Mouse (Mus musculus) neural tube, embryonic 15.5 days (tissue): ENCODE measurements at regions not wholly inside any gene's neighbourhood (a gene's known extent, or its start where the extent isn't known, plus 50 kb on each side); places are given as distances from the start of the nearest gene placed in this dataset.

Experiments used
- ATAC-seq: fragments of 200-750 bp; cut with Nextera tagmentation; 2 replicates; pipeline ENCODE4 v1.8.0; 2017; ENCODE audit warnings: mild to moderate bottlenecking, moderate TSS enrichment, moderate library complexity; ENCODE audit not compliant: low FRiP score
- H3K27ac ChIP-seq: fragments of 300-500 bp; sonication (generic); replicated peaks from 2 replicates; pipeline ENCODE4 v1.5.1; 2015; ENCODE audit warnings: mild to moderate bottlenecking, inconsistent platforms
- H3K27me3 ChIP-seq: fragments of 300-500 bp; sonication (generic); replicated peaks from 2 replicates; pipeline ENCODE4 v1.6.1; 2015; ENCODE audit warnings: inconsistent platforms
- H3K36me3 ChIP-seq: fragments of 300-500 bp; sonication (generic); 2 replicates; pipeline ENCODE4 v1.6.1; 2015; ENCODE audit warnings: inconsistent platforms
- H3K4me1 ChIP-seq: fragments of 300-500 bp; sonication (generic); 2 replicates; pipeline ENCODE4 v1.6.1; 2015; ENCODE audit warnings: inconsistent platforms
- H3K4me2 ChIP-seq: fragments of 300-500 bp; sonication (generic); 2 replicates; pipeline ENCODE4 v1.6.1; 2015; ENCODE audit warnings: inconsistent platforms, mild to moderate bottlenecking, moderate library complexity
- H3K4me3 ChIP-seq: fragments of 300-500 bp; sonication (generic); replicated peaks from 2 replicates; pipeline ENCODE4 v1.5.1; 2015; ENCODE audit warnings: mild to moderate bottlenecking, inconsistent platforms
- H3K9ac ChIP-seq: fragments of 300-500 bp; sonication (generic); replicated peaks from 2 replicates; pipeline ENCODE4 v1.6.1; 2015; ENCODE audit warnings: mild to moderate bottlenecking, inconsistent platforms
- H3K9me3 ChIP-seq: fragments of 300-500 bp; sonication (generic); replicated peaks from 2 replicates; pipeline ENCODE4 v1.6.1; 2016; ENCODE audit warnings: inconsistent platforms
- WGBS: fragments of 180-500 bp; shearing (Covaris S2); methylation state at CpG from one replicate; pipeline ENCODE4 v1.1.7; 2015; ENCODE audit warnings: mixed read lengths; 5-methylcytosine and 5-hydroxymethylcytosine counted together

- 90% methylated on average over 2 of the region's 2 CpGs for WGBS
- Histone ChIP-seq H3K27ac (no peak overlapping the region), H3K36me3 (no peaks in the 10 kb centered on the region), H3K4me1 (no peaks in the 10 kb centered on the region), H3K9me3 (no peaks in the 10 kb centered on the region), H3K4me3 (no peak overlapping the region), H3K9ac (no peak overlapping the region), H3K4me2 (no peak overlapping the region), H3K27me3 (no peaks in the 10 kb centered on the region)
- no peak for ATAC-seq
Measured at GRCm38 (mm10) chr1:130276005-130276404, 146.8 kb downstream of the Cd55b start.

- no peaks in the 10 kb centered on the region for H3K4me1 ChIP-seq
- 47% methylated on average over 4 of the region's 4 CpGs for WGBS
Measured at GRCm38 (mm10) chr1:130274470-130274869, 148.3 kb downstream of the Cd55b start.

GRCm38 (mm10) chr1:130270457-130270856 lies 152.4 kb downstream of the Cd55b start:
- H3K9ac ChIP-seq = no peak overlapping the region
- H3K4me2 ChIP-seq = no peak overlapping the region
- no peaks in the 10 kb centered on the region for H3K27me3 ChIP-seq
- no peak for ATAC-seq
- no peak overlapping the region for H3K4me3 ChIP-seq
- H3K4me1 ChIP-seq = no peaks in the 10 kb centered on the region
- no peaks in the 10 kb centered on the region for H3K9me3 ChIP-seq
- no peak overlapping the region for H3K27ac ChIP-seq
- no peaks in the 10 kb centered on the region for H3K36me3 ChIP-seq
- 93% methylated on average over 2 of the region's 2 CpGs for WGBS

More at GRCm38 (mm10) chr1:130274470-130274869, 148.3 kb downstream of the Cd55b start:
- no peak for ATAC-seq
- H3K4me2 ChIP-seq = no peak overlapping the region
- no peaks in the 10 kb centered on the region for H3K36me3 ChIP-seq
- no peak overlapping the region for H3K9ac ChIP-seq
- no peaks in the 10 kb centered on the region for H3K9me3 ChIP-seq
- H3K4me3 ChIP-seq = no peak overlapping the region
- H3K27ac ChIP-seq = no peak overlapping the region
- H3K27me3 ChIP-seq = no peaks in the 10 kb centered on the region
